Mouse (Mus musculus): Measurements from ENCODE around the gene Etnk1. TPM values are rescaled to one million over a fixed set of nuclear protein-coding genes. Genes with fewer than 3 reads are reported as not detected.

Gene Etnk1
- total RNA-seq, 2 experiments from 2014 or later, result 173 to 175 TPM

- Histone ChIP-seq H3K4me3 (no peak overlapping the region), H3K27ac (peak overlapping the region; percentile 84; the same call in 1 of the 2 replicates)
- no peak for TF ChIP-seq CTCF (conservative IDR thresholded peaks at IDR 0.05)
- DNase-seq (ENCODE audit: low spot score in 2 of 2), result no peak
Observed at GRCm38 (mm10) chr6:143261289-143261665, 94.3 kb downstream of the Etnk1 start.

- Histone ChIP-seq H3K27ac (no peak overlapping the region), H3K4me3 (no peak overlapping the region)
- no peak for DNase-seq (ENCODE audit: low spot score in 2 of 2)
- no peak for TF ChIP-seq CTCF (conservative IDR thresholded peaks at IDR 0.05)
Observed at GRCm38 (mm10) chr6:143265482-143265881, 98.5 kb downstream of the Etnk1 start.

GRCm38 (mm10) chr6:143279222-143279621 lies 112.2 kb downstream of the Etnk1 start:
- Histone ChIP-seq H3K4me3 (no peak overlapping the region), H3K27ac (no peak overlapping the region)
- peak; percentile 35; the same call in 1 of the 2 replicates for TF ChIP-seq CTCF (conservative IDR thresholded peaks at IDR 0.05)
- no peak for DNase-seq (ENCODE audit: low spot score in 2 of 2)

Other genes with a start within 250 kb of the Etnk1 start
- gene St8sia1, start 202.8 kb upstream of the Etnk1 start, total RNA-seq (2021), result 10 to 100 TPM; 34.4 to 39.1 TPM
- gene C2cd5, start 67.1 kb upstream of the Etnk1 start, total RNA-seq (2021), result 100 to 1,000 TPM; 106 to 108 TPM

Measured in layer of hippocampus, adult 2 months (tissue).